Mouse (Mus musculus) embryonic facial prominence, embryonic 11.5 days (tissue): ENCODE measurements around the gene A630076J17Rik. TPM values are rescaled to one million over a fixed set of nuclear protein-coding genes. Genes with fewer than 3 reads are reported as not detected.

Experiments used
- ATAC-seq: fragments of 200-750 bp; cut with Nextera tagmentation; replicated peaks from 2 replicates; pipeline ENCODE4 v1.8.0; 2017; ENCODE audit warnings: low read depth; ENCODE audit not compliant: insufficient number of reproducible peaks, low FRiP score, low TSS enrichment
- DNase-seq: peaks from one replicate; pipeline ENCODE4 v3.0.0-alpha.2; 2015; ENCODE audit warnings: low spot score
- H3K27ac ChIP-seq: fragments of 300-500 bp; sonication (generic); replicated peaks from 2 replicates; pipeline ENCODE4 v1.5.1; 2014; ENCODE audit warnings: mild to moderate bottlenecking, low read depth, low read length, control low read depth
- H3K27me3 ChIP-seq: fragments of 300-500 bp; sonication (generic); 2 replicates; pipeline ENCODE4 v1.6.1; 2014; ENCODE audit warnings: mild to moderate bottlenecking, low read length, moderate library complexity, mixed read lengths; ENCODE audit not compliant: control insufficient read depth, insufficient read depth
- H3K36me3 ChIP-seq: fragments of 300-500 bp; sonication (generic); replicated peaks from 2 replicates; pipeline ENCODE4 v1.6.1; 2014; ENCODE audit warnings: low read depth, mild to moderate bottlenecking, low read length, moderate library complexity, mixed read lengths; ENCODE audit not compliant: control insufficient read depth, insufficient read depth
- H3K4me1 ChIP-seq: fragments of 300-500 bp; sonication (generic); 2 replicates; pipeline ENCODE4 v1.6.1; 2014; ENCODE audit warnings: low read length, mixed read lengths; ENCODE audit not compliant: control insufficient read depth, insufficient read depth
- H3K4me2 ChIP-seq: fragments of 300-500 bp; sonication (generic); 2 replicates; pipeline ENCODE4 v1.6.1; 2014; ENCODE audit warnings: low read depth, mild to moderate bottlenecking, control low read depth, low read length, moderate library complexity
- H3K4me3 ChIP-seq: fragments of 300-500 bp; sonication (generic); 2 replicates; pipeline ENCODE4 v1.5.1; 2014; ENCODE audit warnings: low read depth, low read length, control low read depth
- H3K9ac ChIP-seq: fragments of 300-500 bp; sonication (generic); replicated peaks from 2 replicates; pipeline ENCODE4 v1.6.1; 2014; ENCODE audit warnings: mild to moderate bottlenecking, control low read depth, low read length
- H3K9me3 ChIP-seq: fragments of 300-500 bp; sonication (generic); replicated peaks from 2 replicates; pipeline ENCODE4 v1.6.1; 2016; ENCODE audit warnings: mild to moderate bottlenecking, low read length, inconsistent platforms, mixed read lengths; ENCODE audit not compliant: control insufficient read depth
- WGBS: fragments of 180-500 bp; shearing (Covaris S2); extraction: QIAGEN DNeasy Blood & Tissue Kit; methylation state at CpG from one replicate; pipeline ENCODE4 v1.1.7; 2014; 5-methylcytosine and 5-hydroxymethylcytosine counted together
- polyA plus RNA-seq: library from polyadenylated mRNA; unstranded; fragments of >200 nt; fragmentation: Nextera tagmentation; extraction: Ambion mirVana; gene quantifications from 2 replicates; pipeline ENCODE4 v1.2.1, GENCODE M21; 2014

The A630076J17Rik gene
- polyA plus RNA-seq, 1 experiment from 2014 or later = 0.25 TPM

DNA sequence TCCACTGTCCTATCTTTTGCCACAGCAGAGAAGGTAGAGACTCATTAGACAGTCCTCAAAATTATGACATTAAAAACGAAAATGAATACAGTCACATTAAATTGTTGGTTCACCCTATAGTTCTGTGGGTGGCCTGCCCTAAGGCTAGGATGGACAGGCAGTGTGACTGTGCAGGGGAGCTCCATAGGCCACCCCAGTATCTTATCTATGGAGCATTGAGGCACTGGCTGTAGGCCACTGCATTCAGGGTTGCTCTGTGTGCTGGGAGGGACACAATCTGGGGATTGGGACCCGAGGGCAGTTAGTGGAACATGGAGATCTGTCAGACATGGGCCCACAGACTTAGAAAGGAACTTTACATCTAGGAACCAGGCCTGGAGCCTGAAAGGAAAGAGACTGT lies 3.5 kb downstream of the A630076J17Rik start:
- Histone ChIP-seq H3K4me1 (no peaks in the 10 kb centered on the region), H3K4me2 (no peak overlapping the region), H3K4me3 (no peak overlapping the region), H3K27ac (no peak overlapping the region), H3K9me3 (no peaks in the 10 kb centered on the region), H3K27me3 (no peaks in the 10 kb centered on the region), H3K36me3 (no peaks in the 10 kb centered on the region), H3K9ac (no peak overlapping the region)
- 36% methylated on average over 2 of the region's 2 CpGs for WGBS
- DNase-seq (no peak), ATAC-seq (no peak)

DNA sequence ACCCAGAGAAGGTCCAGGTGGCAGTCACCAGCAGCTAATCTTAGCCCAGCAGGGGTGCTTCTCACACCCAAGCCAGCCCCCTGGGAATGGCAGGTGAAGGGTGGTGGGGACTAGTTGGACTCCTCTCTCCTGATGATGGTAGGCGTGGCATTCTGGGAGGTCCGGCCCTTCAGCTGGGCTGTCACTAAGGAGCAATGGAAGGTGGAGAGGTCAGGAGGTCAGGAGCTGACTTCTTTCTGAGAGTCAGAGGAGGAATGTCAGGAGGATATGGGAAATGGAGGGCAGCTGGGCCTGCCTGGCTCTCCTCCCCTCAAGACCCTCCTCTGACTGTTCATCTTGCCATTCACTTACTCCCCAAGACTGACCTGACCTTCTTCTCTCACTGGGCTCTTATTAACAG lies 7.6 kb downstream of the A630076J17Rik start:
- ATAC-seq (no peak), DNase-seq (no peak)
- H3K4me3 ChIP-seq = no peak overlapping the region
- H3K27me3 ChIP-seq = no peaks in the 10 kb centered on the region
- no peaks in the 10 kb centered on the region for H3K36me3 ChIP-seq
- WGBS = 51% methylated on average over 2 of the region's 2 CpGs
- H3K27ac ChIP-seq = no peak overlapping the region
- H3K4me2 ChIP-seq = no peak overlapping the region
- H3K9me3 ChIP-seq = no peaks in the 10 kb centered on the region
- no peak overlapping the region for H3K9ac ChIP-seq
- no peaks in the 10 kb centered on the region for H3K4me1 ChIP-seq

DNA sequence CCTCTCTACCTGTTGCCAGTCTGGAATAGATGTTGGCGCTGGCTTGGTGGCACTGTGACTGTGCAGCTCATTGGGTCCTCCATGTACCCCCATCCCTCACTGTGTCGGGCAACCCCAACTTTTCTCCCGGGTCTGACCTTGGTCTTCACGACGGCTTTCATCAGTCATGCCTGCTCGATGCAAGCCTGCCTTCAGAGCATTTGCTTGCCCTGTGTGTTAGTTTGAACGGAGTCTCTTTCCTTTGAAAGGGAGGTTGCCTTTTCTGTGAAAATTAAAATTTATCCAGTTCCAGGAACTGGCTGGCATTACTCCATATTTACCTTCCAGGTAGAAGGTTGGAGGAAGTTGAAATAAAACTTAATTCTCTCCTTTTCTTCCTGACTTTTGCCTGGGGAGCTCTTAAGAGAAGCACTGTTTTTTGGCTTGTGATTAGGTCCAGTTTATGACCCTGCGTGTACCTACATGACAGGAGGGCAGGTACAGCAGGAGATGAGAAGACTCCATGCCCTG lies 8.1 kb downstream of the A630076J17Rik start:
- Histone ChIP-seq H3K27me3 (no peaks in the 10 kb centered on the region), H3K27ac (no peak overlapping the region), H3K9ac (no peak overlapping the region), H3K4me2 (no peak overlapping the region), H3K9me3 (no peaks in the 10 kb centered on the region), H3K4me1 (no peaks in the 10 kb centered on the region), H3K4me3 (no peak overlapping the region), H3K36me3 (no peaks in the 10 kb centered on the region)
- DNase-seq = no peak
- WGBS = 90% methylated on average over 8 of the region's 8 CpGs
- no peak for ATAC-seq

DNA sequence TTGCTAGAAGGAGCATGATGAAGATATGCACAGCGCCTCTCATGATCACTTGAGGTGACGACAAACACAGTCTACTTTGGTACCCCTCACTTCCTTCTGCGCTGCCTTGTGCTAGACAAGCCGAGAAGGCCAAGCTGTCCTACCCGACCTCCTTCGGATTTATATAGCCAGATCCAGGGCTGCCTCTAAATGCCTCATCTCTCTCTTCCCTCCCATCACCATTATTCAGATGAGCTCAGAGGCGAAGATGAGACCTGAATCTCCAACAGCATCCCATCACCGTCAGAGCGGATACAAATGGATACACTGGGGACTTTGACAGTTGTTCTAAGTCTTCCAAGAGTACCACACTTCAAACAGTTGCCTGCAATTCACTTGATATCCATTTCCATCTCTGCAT lies 9.2 kb downstream of the A630076J17Rik start, which contains the start of gene Prok1:
TSS of gene Prok1 (minus strand) at position 101 of the 400 bp plus-strand sequence.
- no peak for DNase-seq
- Histone ChIP-seq H3K27ac (no peak within 1 kb of the TSS), H3K4me2 (no peak within 1 kb of the TSS), H3K9me3 (no peaks in the 10 kb centered on the region), H3K36me3 (no peaks in the 10 kb centered on the region), H3K27me3 (no peaks in the 10 kb centered on the region), H3K9ac (no peak within 1 kb of the TSS), H3K4me3 (no peak within 1 kb of the TSS), H3K4me1 (no peaks in the 10 kb centered on the region)
- WGBS = 90% methylated on average over 9 of the region's 9 CpGs
- no peak for ATAC-seq

DNA sequence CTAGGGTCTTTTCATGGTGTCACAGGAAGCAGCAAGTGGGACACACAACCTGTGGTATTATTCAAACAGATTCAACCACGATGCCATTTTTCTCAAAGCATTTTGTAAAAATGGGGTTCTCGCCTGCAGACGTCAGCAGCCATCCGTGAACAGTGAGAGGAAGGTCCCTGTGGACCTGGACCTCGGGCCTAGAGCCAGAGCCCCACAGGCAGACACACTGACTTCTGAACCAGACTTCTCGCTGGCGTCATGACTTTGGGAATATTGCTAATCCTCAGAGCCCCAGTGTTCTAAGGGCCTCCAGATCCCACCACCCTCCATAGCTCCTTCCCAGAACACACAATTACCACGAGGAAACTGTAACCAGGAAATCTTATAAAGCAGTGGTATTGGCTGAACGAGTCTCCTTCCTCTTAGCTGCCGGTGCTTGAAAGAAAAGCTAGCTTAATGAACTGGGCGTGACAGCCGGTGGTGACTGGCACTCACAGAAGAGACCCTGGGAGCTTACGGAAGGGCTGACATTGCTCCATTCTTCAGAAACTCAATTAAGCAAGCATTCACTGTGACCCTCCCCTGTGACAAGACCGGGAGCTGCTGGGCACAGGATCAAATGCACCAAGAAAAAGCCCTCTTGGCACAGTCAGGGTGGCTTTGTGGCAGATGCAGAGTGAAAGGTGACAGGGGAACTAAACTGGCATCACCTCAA lies 11.1 kb downstream of the A630076J17Rik start:
- Histone ChIP-seq H3K9ac (no peak overlapping the region), H3K9me3 (no peaks in the 10 kb centered on the region), H3K4me3 (no peak overlapping the region), H3K4me2 (no peak overlapping the region), H3K4me1 (no peaks in the 10 kb centered on the region), H3K36me3 (no peaks in the 10 kb centered on the region), H3K27me3 (no peaks in the 10 kb centered on the region), H3K27ac (no peak overlapping the region)
- no peak for DNase-seq
- ATAC-seq = no peak
- WGBS = 48% methylated on average over 14 of the region's 14 CpGs

DNA sequence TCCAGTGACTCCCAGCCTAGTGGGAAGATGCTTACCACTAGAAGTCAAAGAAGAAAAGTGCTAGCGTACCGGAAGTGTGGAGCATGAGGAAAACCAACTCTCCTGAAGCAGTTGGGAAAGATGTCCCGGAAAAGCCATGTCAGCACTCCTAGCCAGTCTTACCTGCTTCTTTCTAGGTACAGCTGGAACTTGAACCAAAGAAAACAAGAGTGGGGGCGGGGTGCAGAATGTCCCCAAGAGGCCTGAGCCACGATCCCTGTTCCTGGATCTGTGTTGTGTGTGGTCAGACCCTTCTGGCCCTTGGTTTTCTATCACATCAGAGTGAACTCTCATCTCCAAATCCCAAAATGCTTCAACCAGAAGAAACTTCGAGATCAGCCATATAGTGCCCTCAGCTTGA lies 16.5 kb downstream of the A630076J17Rik start:
- H3K27me3 ChIP-seq = no peaks in the 10 kb centered on the region
- no peak overlapping the region for H3K27ac ChIP-seq
- no peak overlapping the region for H3K4me3 ChIP-seq
- no peak overlapping the region for H3K4me2 ChIP-seq
- no peak overlapping the region for H3K9ac ChIP-seq
- H3K9me3 ChIP-seq = no peaks in the 10 kb centered on the region
- no peaks in the 10 kb centered on the region for H3K4me1 ChIP-seq
- H3K36me3 ChIP-seq = no peaks in the 10 kb centered on the region
- 77% methylated on average over 6 of the region's 6 CpGs for WGBS
- DNase-seq (no peak), ATAC-seq (no peak)

DNA sequence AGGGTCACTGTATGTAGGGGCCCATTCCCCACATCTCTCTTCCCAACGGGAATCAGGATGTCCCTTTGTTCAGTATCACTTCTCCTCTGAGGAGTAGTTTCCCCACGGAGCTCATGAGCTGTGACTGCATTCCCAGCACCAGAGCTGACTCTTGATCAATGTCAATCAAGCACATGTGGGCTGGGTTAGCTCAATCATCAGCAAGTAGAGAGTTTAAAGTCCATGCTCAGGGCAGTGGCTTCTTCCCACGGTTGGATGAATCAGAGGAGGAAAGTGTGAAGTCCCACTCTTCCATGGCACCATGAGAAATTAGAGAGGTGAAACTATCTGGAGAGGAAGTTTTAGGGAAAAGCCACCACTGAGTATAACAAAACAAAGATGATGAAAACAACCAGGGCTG lies 18.6 kb downstream of the A630076J17Rik start:
- 68% methylated on average over 3 of the region's 3 CpGs for WGBS
- no peak for DNase-seq
- H3K27ac ChIP-seq = no peak overlapping the region

DNA sequence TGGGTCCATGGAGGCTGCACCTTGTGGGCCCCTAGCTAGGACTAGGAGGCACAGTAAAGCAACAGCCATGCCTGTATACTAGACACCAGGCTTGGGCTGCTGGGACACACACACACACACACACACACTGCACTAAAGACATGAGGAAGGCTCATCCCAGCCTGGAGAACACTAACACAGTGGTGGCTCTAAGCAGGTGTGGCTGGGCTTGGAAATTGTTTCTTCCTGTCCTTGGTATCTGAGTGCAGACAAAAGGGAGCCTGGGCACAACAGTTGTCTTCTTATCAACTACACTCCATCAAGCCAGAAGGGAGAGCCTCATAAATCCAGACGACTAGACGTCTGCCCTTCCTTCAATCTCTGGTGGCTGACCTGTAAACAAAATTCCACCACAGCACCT lies 19.9 kb downstream of the A630076J17Rik start:
- no peak overlapping the region for H3K4me3 ChIP-seq
- H3K27ac ChIP-seq = no peak overlapping the region
- 68% methylated on average over 2 of the region's 2 CpGs for WGBS
- ATAC-seq (no peak), DNase-seq (no peak)
- H3K9me3 ChIP-seq = no peaks in the 10 kb centered on the region
- H3K9ac ChIP-seq = no peak overlapping the region
- no peaks in the 10 kb centered on the region for H3K36me3 ChIP-seq
- H3K27me3 ChIP-seq = no peaks in the 10 kb centered on the region
- H3K4me2 ChIP-seq = no peak overlapping the region
- H3K4me1 ChIP-seq = no peaks in the 10 kb centered on the region

More for the DNA sequence above, 18.6 kb downstream of the A630076J17Rik start:
- H3K27me3 ChIP-seq = no peaks in the 10 kb centered on the region
- no peak overlapping the region for H3K4me3 ChIP-seq
- no peak overlapping the region for H3K9ac ChIP-seq
- H3K9me3 ChIP-seq = no peaks in the 10 kb centered on the region
- no peak for ATAC-seq
- no peaks in the 10 kb centered on the region for H3K36me3 ChIP-seq
- no peak overlapping the region for H3K4me2 ChIP-seq
- no peaks in the 10 kb centered on the region for H3K4me1 ChIP-seq
